Mouse (Mus musculus) heart, postnatal 0 days (tissue): Measurements from ENCODE around the gene Hes7.

Experiments
- CTCF ChIP-seq: IDR thresholded peaks from 2 replicates; pipeline ENCODE4 v1.5.1; 2016; ENCODE audit warnings: antibody characterized with exemption, control low read depth, low read depth
- EP300 ChIP-seq: IDR thresholded peaks from 2 replicates; pipeline ENCODE4 v1.6.1; 2016; ENCODE audit warnings: antibody characterized with exemption, low read depth

GRCm38 (mm10) chr11:69114018-69114417 lies 6.2 kb upstream of the Hes7 start:
- TF ChIP-seq CTCF: no peak
- no peak for TF ChIP-seq EP300
